Mouse (Mus musculus): Measurements from ENCODE around the gene Spata20.

DNA sequence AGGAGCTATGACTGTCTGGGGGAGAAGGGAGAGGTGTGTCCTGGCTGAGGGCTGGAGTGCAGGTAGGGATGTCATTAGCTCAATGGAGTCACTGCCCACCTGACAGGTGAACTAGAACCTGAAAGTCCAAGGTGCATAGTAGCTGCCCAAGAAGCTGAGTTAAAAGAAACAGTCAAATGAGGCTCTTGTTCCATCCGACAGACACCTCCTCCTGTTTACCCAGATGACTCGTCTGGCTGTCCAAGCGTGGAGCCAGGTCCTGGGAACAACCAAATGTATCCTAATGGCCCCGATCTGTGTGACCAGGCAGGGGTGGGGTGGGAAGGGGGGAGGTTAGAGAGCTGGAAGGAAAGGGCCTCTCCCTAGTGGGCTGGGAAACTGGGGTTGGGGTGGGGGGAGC, 40.7 kb downstream of the Spata20 start:
- no peak for TF ChIP-seq CTCF (IDR thresholded peaks at IDR 0.05; ENCODE audit: low read depth, low read length)
- no peak for TF ChIP-seq POLR2A (IDR thresholded peaks at IDR 0.05; ENCODE audit: borderline replicate concordance, low read depth, low read length)
